Mouse (Mus musculus) heart, postnatal 36 days (tissue): ENCODE data around the gene Cd109. TPM values are rescaled to one million over a fixed set of nuclear protein-coding genes. Genes with fewer than 3 reads are reported as not detected.
A peak's percentile ranks its signal among the peaks of the same experiment; 100 is the strongest.

ENCODE experiments used
- DNase-seq, 2 experiments: peaks; one replicate each; pipeline ENCODE4 v3.0.0; 2021 to 2022
- intact Hi-C: fragments of 180-260 bp; cut with DNase I; formaldehyde crosslinking; loops from one replicate; pipeline ENCODE4 v1.15.1; 2025
- total RNA-seq, 2 experiments: library from RNA; stranded (reverse); gene quantifications; 2 replicates each; pipeline ENCODE4 v1.2.3; 2021

The Cd109 gene
- total RNA-seq, 2 experiments from 2014 or later = 1.6 to 1.9 TPM

DNA sequence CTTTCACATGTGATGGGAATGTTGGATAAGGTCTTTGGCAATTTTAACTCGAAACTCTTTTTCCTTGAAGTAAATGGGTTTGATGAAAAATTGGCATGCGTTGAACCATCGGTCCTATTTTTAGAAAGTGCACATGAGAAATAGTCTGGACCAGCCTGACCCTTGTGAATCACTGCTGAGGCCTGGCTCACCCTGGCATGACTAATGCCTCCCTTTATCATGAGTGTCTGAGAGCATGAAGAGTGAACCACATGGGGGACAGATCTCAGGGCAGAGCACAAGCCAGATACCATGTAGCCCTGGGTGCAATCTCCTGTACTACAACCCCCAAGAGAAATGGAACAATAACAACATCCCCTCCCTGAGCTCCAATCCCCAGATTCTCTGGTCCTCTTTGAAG, 18.6 kb downstream of the Cd109 start:
- DNase-seq = no peak
- intact Hi-C loops = no loop called here

DNA sequence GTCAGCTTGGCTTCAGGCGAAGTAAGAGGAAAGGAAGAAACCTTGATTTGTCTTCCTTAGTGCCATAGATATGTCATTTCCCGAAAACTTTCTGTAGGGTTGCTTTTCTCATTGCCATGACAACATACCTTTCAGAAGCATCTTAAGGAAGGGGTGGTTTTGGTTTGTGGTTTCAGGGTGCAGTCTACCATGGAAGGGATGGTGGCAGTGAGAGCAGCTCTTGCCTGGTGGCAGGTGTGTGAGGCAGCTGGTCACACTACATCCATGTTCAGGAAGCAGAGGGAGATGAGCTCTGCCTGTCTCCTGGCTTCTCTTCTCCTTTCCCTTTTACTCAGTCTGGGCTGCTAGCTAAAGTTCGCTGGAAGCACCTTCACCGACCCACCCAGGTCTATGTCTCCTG, 26.0 kb downstream of the Cd109 start:
- intact Hi-C loops = no loop called here
- DNase-seq = no peak

DNA sequence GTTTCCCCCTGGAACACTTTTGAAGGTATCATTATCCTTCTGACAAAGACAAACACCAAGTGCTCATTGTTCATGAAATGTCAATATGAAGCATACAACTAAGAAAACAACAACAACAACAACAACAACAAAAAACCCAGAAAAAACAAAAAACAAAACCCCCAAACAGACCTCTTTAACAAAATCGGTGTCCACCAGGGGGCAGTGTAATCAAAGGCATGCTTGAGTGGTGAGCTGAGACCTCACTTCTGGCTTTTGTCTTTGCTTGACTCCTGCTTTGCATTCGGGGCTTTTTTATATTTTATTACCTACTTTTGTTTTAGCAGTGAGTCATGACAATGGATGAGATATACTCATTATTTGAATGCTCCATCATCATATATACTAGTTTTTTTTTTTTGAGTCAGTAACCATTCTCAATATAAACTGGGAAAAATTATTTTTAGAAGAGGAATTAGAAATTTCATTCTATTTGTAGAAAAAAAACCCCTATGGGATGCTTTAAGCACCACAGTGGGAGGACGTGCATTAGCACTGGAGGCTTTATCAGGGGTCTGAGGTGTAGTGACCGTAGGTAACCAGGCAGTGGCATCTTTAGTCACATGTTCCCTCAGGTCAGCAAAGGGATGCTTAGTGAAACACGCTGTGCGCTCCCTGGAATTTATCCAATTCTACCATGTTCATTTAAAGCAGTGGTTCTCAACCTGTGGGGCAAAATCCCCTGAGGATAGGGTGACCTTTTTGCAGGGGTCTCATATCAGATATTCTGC, 30.8 kb downstream of the Cd109 start:
- intact Hi-C loops = loop anchor here (1.0 kb wide), 1 partner anchor 49 kb away; no protein-coding TSS in a partner anchor
- peak; percentile 18 to 53 for DNase-seq

DNA sequence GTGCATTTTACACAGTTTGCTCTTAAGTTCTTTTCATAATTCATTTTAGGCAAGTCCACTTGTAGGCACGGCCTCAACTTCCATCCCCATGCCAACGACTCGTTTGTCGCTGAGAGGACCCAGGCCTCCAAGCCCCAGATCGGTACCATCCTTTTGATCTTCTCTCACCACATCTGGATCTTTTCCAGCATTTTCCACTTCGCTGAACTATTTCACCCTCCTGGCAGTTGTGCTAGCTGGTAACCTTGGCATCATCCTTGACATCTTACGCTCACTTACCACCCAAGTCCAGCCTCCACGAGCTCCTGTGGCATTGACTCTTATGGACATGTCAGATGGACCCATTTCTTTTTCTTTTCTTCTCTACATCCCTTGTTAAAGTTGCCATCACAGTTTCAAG, 33.3 kb downstream of the Cd109 start:
- intact Hi-C loops = no loop called here
- no peak for DNase-seq

DNA sequence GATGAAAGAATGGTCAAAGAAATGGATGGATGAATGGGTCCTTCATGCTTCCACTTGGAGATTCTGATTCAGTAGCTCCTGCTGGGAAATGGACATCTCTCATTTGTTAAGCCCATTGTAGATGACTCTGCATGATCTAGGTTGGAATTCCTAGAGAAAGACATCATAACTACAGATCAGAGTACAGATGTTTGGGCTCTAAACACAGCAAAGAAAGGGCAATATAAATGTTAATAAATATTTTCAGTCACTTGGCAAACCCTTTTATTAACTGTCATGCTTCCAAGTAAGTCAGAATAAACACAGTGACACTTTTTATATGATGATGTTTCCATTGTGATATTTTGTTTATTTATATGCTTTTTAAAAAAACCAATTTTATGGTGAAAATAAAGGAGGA, 34.1 kb downstream of the Cd109 start:
- no peak for DNase-seq
- intact Hi-C loops = no loop called here

DNA sequence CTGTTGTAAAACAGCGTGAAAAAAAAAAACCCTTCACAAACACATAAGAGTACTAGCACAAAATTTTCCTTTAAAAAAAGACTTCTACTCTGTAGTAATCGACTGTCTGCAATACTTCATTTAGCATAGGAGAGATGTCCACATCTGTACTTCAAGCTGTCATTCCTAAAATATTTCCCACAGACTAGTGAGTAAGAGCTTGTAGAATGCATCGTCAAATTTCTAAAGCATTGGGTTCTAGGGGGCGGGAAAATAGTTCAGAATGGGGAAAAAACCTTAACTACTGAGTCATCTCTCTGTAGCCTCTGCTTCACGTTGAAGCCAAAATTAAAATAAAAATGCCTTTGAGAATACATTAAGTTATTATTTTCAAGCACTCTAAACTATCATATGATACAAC, 42.2 kb downstream of the Cd109 start:
- intact Hi-C loops = no loop called here
- DNase-seq = no peak

DNA sequence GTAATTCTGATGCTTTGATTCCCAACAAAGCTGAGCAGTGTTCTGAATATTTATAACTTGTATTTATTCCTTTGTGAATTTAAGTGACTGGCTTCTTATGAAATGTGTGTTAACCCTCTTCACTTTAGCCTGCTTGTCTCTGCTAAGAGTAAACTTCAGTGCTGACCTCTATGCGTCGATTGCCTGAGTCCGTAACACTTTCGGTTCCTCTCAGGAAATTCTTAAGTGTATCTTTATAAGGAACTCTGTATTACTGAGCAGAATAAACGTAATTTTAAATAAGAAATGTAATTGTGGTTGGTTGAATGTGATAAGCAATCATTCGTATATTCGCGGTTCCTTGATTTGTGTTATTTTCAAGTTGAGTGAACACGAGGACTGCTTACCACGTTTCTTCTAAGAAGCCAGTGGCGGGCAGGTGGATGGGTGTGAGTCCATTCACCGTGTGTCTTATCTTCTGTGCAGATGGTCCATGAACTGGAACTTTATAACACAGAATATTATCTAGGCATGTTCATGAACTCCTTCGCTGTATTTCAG, 56.2 kb downstream of the Cd109 start:
- no peak for DNase-seq
- intact Hi-C loops = no loop called here

DNA sequence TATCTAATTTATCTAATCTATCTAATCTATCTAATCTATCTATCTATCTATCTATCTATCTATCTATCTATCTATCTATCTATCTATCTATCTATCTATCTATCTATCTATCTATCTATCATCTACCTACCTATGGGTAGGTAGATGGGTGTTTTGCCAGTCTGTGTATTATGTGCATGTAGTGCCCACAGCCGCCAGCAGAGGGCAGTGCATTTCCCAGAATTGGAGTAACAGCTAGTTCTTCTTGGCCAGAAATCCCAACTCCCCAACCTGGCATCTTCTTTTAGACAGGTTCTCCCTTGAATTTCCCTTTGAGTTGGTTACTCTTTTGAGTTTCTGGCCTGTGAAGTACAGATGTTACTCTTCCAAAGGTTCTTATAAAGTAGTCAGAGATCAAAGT, 85.3 kb downstream of the Cd109 start:
- intact Hi-C loops = loop anchor here (5.0 kb wide), 1 partner anchor 1022 kb away; no protein-coding TSS in a partner anchor
- peak; percentile 43 to 75 for DNase-seq

DNA sequence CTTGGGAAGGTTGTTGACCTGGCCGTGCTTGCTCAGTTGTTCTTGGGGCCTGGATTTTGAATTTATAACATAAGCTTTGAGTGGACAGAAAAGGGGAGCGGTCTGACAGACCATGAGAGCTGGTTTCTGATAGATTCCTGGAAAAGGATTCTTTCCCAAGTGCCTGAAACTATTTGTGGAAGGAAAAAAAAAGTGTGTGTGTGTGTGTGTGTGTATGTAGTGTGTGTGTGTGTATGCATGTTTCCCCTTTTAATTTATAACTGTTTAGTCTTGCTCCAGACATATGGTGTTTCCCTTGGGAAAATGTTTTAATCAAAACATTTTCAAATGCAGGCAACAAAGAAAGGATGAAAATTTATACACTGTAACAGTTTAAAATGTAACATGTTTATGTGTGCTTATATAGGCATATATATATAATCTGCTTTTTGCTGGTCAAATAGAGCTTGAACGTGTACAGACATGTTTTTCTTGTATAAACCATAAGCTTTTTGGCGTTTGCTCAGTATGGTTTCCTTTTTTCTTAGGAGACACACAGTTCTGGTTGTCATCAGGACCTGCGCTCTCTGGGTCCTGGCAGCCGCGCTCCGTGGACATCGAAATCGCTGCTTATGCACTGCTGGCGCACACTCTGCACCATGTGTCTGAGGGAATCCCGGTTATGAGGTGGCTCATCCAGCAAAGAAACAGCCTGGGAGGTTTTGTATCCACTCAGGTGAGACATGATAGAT, 87.3 kb downstream of the Cd109 start:
- no peak for DNase-seq
- intact Hi-C loops = loop anchor here (5.0 kb wide), 1 partner anchor 1020 kb away; no protein-coding TSS in a partner anchor

DNA sequence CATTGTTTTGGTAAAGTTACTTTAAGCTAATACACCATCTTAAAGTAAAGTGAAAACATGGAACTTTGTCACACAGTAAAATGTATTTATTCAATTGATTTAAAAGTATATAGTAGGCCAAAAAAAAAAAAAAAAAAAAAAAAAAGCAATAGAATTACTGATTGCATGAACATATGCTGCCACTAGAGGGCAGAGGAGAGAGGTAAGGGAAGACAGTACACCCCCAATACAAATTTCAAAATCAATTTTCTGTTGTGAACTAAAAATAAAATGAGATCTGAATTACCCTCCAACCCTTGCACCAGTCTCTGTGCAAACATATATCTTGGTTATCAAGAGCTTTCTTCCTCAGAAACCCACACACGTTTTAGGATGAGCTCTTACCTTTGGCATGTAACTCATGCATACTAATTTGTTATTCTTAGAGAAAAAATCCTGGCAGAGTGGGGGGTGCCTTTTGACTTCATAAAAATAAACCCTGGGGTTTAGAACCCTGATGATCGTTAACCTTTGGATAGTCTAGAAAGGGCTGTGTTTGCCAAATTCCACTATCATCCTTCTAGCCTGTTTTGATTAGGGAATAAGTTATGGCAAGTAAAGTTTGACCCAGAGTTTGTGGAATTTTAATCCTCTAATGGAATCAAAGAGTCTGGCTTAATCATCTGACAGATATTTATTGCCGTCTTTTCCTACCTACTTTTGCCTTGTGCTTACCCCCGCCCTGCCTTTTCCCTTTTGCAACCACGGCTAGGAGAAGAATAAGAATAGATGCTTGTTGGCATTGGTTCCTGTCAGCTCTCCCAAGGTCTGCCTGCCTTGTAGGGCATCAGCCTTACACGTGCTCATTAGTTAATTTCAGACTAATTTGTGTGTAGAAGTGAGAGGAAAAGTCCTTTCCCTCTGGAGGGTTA, 105.8 kb downstream of the Cd109 start:
- intact Hi-C loops = no loop called here
- DNase-seq = no peak

DNA sequence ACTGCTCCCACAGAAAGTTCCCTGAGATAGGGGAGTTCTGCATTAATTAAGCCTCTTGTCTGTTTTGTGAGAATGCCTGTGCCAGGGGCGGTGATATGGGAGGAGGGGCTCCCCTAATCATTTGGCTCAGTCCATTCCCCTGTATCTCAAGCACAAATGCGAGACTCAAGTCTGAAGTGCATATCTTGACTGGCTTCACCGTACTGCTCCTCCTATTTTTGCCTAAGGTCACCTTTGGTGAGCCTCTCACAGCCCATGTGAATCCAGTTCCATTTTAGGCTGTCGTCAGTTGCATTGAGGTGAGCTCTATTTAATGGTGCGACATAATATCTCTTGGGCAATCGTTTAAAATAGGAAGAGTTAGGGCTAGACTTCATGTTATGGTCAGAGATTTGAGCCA, 116.6 kb downstream of the Cd109 start:
- DNase-seq = no peak
- intact Hi-C loops = no loop called here

DNA sequence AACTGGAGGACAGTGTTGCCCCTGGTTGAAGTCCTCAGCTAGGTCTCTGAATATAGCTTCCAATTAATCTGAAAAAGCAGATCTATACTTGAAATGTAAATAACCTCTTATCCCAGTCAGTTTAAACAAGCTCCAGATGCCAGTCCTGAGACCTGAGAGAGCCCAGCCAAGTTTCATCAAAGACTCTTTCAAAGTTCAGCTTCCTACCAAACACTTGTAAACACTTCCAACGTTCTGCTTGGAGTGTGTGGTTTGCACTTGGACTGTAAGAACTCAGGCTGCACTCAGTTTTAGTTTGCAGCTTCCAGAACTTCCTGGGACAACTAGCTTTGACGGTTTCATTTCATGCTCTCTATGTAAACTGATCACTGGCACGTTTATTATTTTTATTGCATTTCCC, 120.2 kb downstream of the Cd109 start:
- intact Hi-C loops = no loop called here
- no peak for DNase-seq

DNA sequence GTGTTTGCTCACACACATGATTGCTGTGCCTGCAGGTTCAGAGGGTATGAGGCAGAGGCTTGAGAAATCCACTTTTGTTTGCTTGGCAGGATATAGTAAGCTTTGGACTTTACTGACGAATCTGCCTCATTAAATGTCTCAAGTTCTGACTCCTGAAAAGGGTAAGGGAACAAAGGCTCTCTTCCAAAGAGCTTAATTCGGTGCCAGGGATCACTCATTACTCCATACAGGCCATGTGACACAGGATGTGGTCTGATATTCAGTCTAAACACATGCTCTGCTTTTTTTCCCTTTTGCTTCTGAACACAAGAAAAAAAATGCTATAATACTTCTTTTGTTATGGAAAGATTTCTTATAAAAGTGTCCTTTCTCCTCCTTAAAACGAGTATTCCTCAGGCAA, 126.7 kb downstream of the Cd109 start:
- no peak for DNase-seq
- intact Hi-C loops = no loop called here

DNA sequence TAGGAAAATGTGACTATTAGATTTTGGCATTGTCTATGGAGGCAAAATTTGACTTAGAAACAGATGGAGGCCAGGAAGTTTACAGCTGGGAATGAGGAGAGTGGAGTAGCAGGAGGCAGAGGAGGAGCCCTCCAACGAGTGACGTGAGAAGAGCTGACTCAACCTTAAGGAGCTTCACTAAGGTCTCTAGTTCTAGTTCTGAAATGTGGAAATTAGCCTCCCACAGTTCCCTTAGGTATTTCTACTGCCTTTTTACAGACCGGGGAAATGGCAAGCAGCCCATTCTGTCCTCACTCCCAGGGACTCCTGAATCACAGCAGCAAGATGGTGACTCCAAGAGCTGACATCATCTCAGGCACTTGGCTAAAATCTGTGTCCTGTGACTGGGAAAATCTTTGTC, 134.9 kb downstream of the Cd109 start:
- peak; percentile 29 to 41 for DNase-seq
- intact Hi-C loops = no loop called here

Other genes with a start within 250 kb of the Cd109 start
- gene Dppa5a, start 247.4 kb upstream of the Cd109 start, total RNA-seq = not detected
- not detected for gene Ooep, start 236.8 kb upstream of the Cd109 start, total RNA-seq
- not detected for gene Ddx43, start 219.8 kb upstream of the Cd109 start, total RNA-seq
- gene Cgas, start 172.3 kb upstream of the Cd109 start, total RNA-seq = under 1 TPM; 0.54 to 0.56 TPM
- 10 to 100 TPM; 24.3 to 25.2 TPM for gene Mto1, start 167.3 kb upstream of the Cd109 start, total RNA-seq
- gene Gm17324, start 166.8 kb upstream of the Cd109 start, total RNA-seq = not detected
- 1,000 to 10,000 TPM; 1,083 to 1,160 TPM for gene Eef1a1, start 126.4 kb upstream of the Cd109 start, total RNA-seq
- gene Slc17a5, start 27.5 kb upstream of the Cd109 start, total RNA-seq = 1 to 10 TPM; 6.5 to 6.9 TPM